Mouse (Mus musculus) myocyte (in vitro differentiated cells): ENCODE measurements around the gene Tsc1.

Experiments
- CEBPB ChIP-seq: IDR thresholded peaks from 2 replicates; pipeline ENCODE4 v1.6.1; 2011; ENCODE audit warnings: mild to moderate bottlenecking, moderate library complexity; ENCODE audit not compliant: poor library complexity, insufficient read depth, severe bottlenecking
- E2F4 ChIP-seq: IDR thresholded peaks from one replicate; pipeline ENCODE4 v1.6.1; 2011; ENCODE audit warnings: mild to moderate bottlenecking, control low read depth, moderate library complexity; ENCODE audit not compliant: insufficient read depth
- MAX ChIP-seq: IDR thresholded peaks from one replicate; pipeline ENCODE4 v1.6.1; 2011; ENCODE audit warnings: low read depth, mild to moderate bottlenecking, control low read depth
- MYOG ChIP-seq, 3 experiments: IDR thresholded peaks; one replicate each; pipeline ENCODE4 v1.6.1; 2011; ENCODE audit warnings: control low read depth in 2 of 3, low read depth in 2 of 3, mild to moderate bottlenecking in 2 of 3; ENCODE audit not compliant: insufficient read length in 2 of 3, control insufficient read depth in 1 of 3, insufficient read depth in 1 of 3
- POLR2A ChIP-seq: IDR thresholded peaks from one replicate; pipeline ENCODE4 v1.6.1; 2011; ENCODE audit warnings: low read depth, mild to moderate bottlenecking, control low read depth, moderate library complexity; ENCODE audit not compliant: insufficient read length
- POLR2AphosphoS2 ChIP-seq: IDR thresholded peaks from one replicate; pipeline ENCODE4 v1.6.1; 2011; ENCODE audit warnings: low read depth, control low read depth; ENCODE audit not compliant: insufficient read length
- SRF ChIP-seq: IDR thresholded peaks from one replicate; pipeline ENCODE4 v1.6.1; 2011; ENCODE audit warnings: low read depth; ENCODE audit not compliant: control insufficient read depth, insufficient read length
- USF1 ChIP-seq: IDR thresholded peaks from one replicate; pipeline ENCODE4 v1.6.1; 2011; ENCODE audit warnings: low read depth, mild to moderate bottlenecking, control low read depth, moderate library complexity

GRCm38 (mm10) chr2:28723912-28724311 lies 82.9 kb downstream of the Tsc1 start:
- no peak for TF ChIP-seq POLR2AphosphoS2
- TF ChIP-seq POLR2A, result no peak
- TF ChIP-seq MAX, result no peak
- no peak for TF ChIP-seq SRF
- TF ChIP-seq MYOG (IDR thresholded peaks at IDR 0.05; ENCODE audit: control insufficient read depth in 1 of 3, insufficient read depth in 1 of 3, insufficient read length in 2 of 3, low read depth in 2 of 3), result no peak
- TF ChIP-seq CEBPB, result no peak
- no peak for TF ChIP-seq USF1
- TF ChIP-seq E2F4, result no peak
